Mouse (Mus musculus): ENCODE data around the gene Ntng2.

- TF ChIP-seq HCFC1 (IDR thresholded peaks at IDR 0.05; ENCODE audit: borderline replicate concordance, insufficient read depth, low read length) (no peak), ZC3H11A (IDR thresholded peaks at IDR 0.05; ENCODE audit: borderline replicate concordance, low read depth, low read length) (no peak)
These were observed 7.4 kb downstream of the Ntng2 start for GRCm38 (mm10) chr2:29245341-29245779.

Measured in ES-E14 (cell line).